Mouse (Mus musculus) c-Kit-positive CD71-negative TER-119-negative erythroid progenitor cells, embryonic 14.5 days (primary cell): ENCODE results near the gene Olfr1447.

ENCODE experiments used
- DNase-seq: peaks from one replicate; pipeline ENCODE4 v3.0.0-alpha.2; 2013; ENCODE audit warnings: low read depth

The Olfr1447 gene

GRCm38 (mm10) chr19:12903643-12904042 is at the start of gene Olfr1447:
Olfr1447 (minus strand) TSS chr19:12903743.
- no peak for DNase-seq

GRCm38 (mm10) chr19:12949958-12950357 is 46.4 kb upstream of the Olfr1447 start, which contains the start of gene Olfr1450:
Olfr1450 (plus strand) TSS chr19:12950258.
- no peak for DNase-seq

GRCm38 (mm10) chr19:12930540-12930939 is 27.0 kb upstream of the Olfr1447 start, which contains the start of gene Olfr1449:
Olfr1449 (plus strand) TSS chr19:12930840.
- DNase-seq = no peak

- DNase-seq = no peak
Measured at GRCm38 (mm10) chr19:12924319-12924718, 20.8 kb upstream of the Olfr1447 start, which contains the start of gene Olfr1448. Olfr1448 (minus strand) TSS chr19:12924419.

GRCm38 (mm10) chr19:12893424-12893823 is 10.1 kb downstream of the Olfr1447 start, which contains the start of gene Olfr1446:
Olfr1446 (minus strand) TSS chr19:12893524.
- no peak for DNase-seq

- no peak for DNase-seq
Measured at GRCm38 (mm10) chr19:12883555-12883954, 20.0 kb downstream of the Olfr1447 start, which contains the start of gene Olfr1445. Olfr1445 (plus strand) TSS chr19:12883855.

- DNase-seq = no peak
Measured at GRCm38 (mm10) chr19:12856983-12857382, 46.6 kb downstream of the Olfr1447 start, which contains the start of gene Olfr1444. Olfr1444 (plus strand) TSS chr19:12857283.
